Mouse (Mus musculus): ENCODE data around the gene Ptpn7.
A peak's percentile ranks its signal among the peaks of the same experiment; 100 is the strongest.

DNA sequence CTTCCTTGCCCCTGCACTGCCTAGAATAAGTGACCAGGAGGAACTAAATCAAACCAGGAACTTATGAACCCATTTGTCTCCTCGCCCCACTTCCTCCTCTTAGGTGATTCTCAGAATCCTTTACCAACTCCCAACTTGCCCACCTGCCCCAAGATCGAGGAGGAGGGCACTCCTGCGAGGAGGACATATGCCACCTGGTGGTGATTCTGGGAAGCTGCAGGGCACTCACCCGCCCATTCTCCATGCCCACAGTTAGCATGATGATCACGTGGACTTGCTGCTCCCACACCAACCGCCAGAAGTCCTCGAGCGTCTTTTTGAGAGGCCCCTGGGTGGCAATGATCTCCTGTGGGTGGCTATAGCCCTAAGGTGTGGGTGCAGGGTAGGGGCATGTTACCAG lies 19.8 kb upstream of the Ptpn7 start:
- TF ChIP-seq MAFK (IDR thresholded peaks at IDR 0.05; ENCODE audit: insufficient replicate concordance, low read length) (no peak), CTCF (conservative IDR thresholded peaks at IDR 0.05 in 1 of 2, IDR thresholded peaks at IDR 0.05 in 1 of 2; ENCODE audit: low read depth in 2 of 2, low read length in 2 of 2) (peak; percentile 77 to 90), TCF12 (IDR thresholded peaks at IDR 0.05; ENCODE audit: low read depth, low read length) (no peak), NRF1 (IDR thresholded peaks at IDR 0.05; ENCODE audit: low read depth, low read length) (no peak), JUN (IDR thresholded peaks at IDR 0.05; ENCODE audit: insufficient read depth, low read depth, low read length) (no peak), MXI1 (IDR thresholded peaks at IDR 0.05; ENCODE audit: low read depth, low read length) (no peak), ZMIZ1 (IDR thresholded peaks at IDR 0.05; ENCODE audit: low read depth, low read length) (no peak), NELFE (IDR thresholded peaks at IDR 0.05; ENCODE audit: low read depth, low read length) (no peak), POLR2A (IDR thresholded peaks at IDR 0.05; ENCODE audit: low read depth, low read length) (no peak)

Data from CH12.LX (cell line).